Mouse (Mus musculus): ENCODE results near the gene Spata45.

GRCm38 (mm10) chr1:191019803-191020202 is 16.6 kb upstream of the Spata45 start:
- TF ChIP-seq POLR2A (IDR thresholded peaks at IDR 0.05; ENCODE audit: low read depth, low read length), result no peak
- no peak for TF ChIP-seq CTCF (conservative IDR thresholded peaks at IDR 0.05; ENCODE audit: insufficient read depth, insufficient read length, low read depth, low read length)

Measured in kidney, adult 2 months (tissue).